Mouse (Mus musculus) gastrocnemius, postnatal 10 days (tissue): ENCODE data around the gene Mcl1. TPM values are rescaled to one million over a fixed set of nuclear protein-coding genes. Genes with fewer than 3 reads are reported as not detected.
"Not testable (repeated sequence)": the region's sequence is repeated elsewhere in the genome, so short reads cannot be mapped to it uniquely, and the experiment has no call there.

Source experiments
- DNase-seq: peaks from one replicate; pipeline ENCODE4 v3.0.0; 2021; ENCODE audit warnings: mixed read lengths
- total RNA-seq, 2 experiments: library from RNA; stranded (reverse); gene quantifications; 2 replicates each; pipeline ENCODE4 v1.2.3; 2021

The Mcl1 gene
- total RNA-seq, 2 experiments from 2014 or later = 96.8 to 111 TPM

GRCm38 (mm10) chr3:95667521-95667920 is 8.9 kb downstream of the Mcl1 start:
- no peak for DNase-seq

- no peak for DNase-seq
Measured at GRCm38 (mm10) chr3:95668026-95668425, 9.4 kb downstream of the Mcl1 start.

- DNase-seq = no peak
Measured at GRCm38 (mm10) chr3:95668589-95669308, 10.2 kb downstream of the Mcl1 start.

- DNase-seq = no peak
Measured at GRCm38 (mm10) chr3:95669309-95669665, 10.7 kb downstream of the Mcl1 start.

GRCm38 (mm10) chr3:95670419-95670818 is 11.8 kb downstream of the Mcl1 start:
- DNase-seq = not testable (repeated sequence)

GRCm38 (mm10) chr3:95671201-95671600 is 12.6 kb downstream of the Mcl1 start:
- DNase-seq = no peak

- no peak for DNase-seq
Measured at GRCm38 (mm10) chr3:95672461-95672860, 13.9 kb downstream of the Mcl1 start.

- DNase-seq = no peak
Measured at GRCm38 (mm10) chr3:95672861-95673706, 14.5 kb downstream of the Mcl1 start.

GRCm38 (mm10) chr3:95673707-95674211 is 15.2 kb downstream of the Mcl1 start:
- DNase-seq = no peak

GRCm38 (mm10) chr3:95674236-95674635 is 15.6 kb downstream of the Mcl1 start:
- peak; percentile 66 for DNase-seq

- DNase-seq = no peak
Measured at GRCm38 (mm10) chr3:95674812-95675211, 16.2 kb downstream of the Mcl1 start.

- peak; percentile 70 for DNase-seq
Measured at GRCm38 (mm10) chr3:95675301-95676092, 16.9 kb downstream of the Mcl1 start.

GRCm38 (mm10) chr3:95676745-95677419 is 18.3 kb downstream of the Mcl1 start:
- DNase-seq = peak; percentile 84

GRCm38 (mm10) chr3:95677420-95678090 is 19.0 kb downstream of the Mcl1 start:
- no peak for DNase-seq

- no peak for DNase-seq
Measured at GRCm38 (mm10) chr3:95679551-95679950, 21.0 kb downstream of the Mcl1 start.

GRCm38 (mm10) chr3:95680673-95681072 is 22.1 kb downstream of the Mcl1 start:
- no peak for DNase-seq

- no peak for DNase-seq
Measured at GRCm38 (mm10) chr3:95681365-95681764, 22.8 kb downstream of the Mcl1 start.

- no peak for DNase-seq
Measured at GRCm38 (mm10) chr3:95682878-95683277, 24.3 kb downstream of the Mcl1 start.

- DNase-seq = no peak
Measured at GRCm38 (mm10) chr3:95684846-95685245, 26.3 kb downstream of the Mcl1 start.

- no peak for DNase-seq
Measured at GRCm38 (mm10) chr3:95685301-95685700, 26.7 kb downstream of the Mcl1 start.

- no peak for DNase-seq
Measured at GRCm38 (mm10) chr3:95685701-95686100, 27.1 kb downstream of the Mcl1 start.
